13 mouse cellular contexts compared by ENCODE assay signal in genomic region chr8:74888763-74889162, GRCm38 (mm10). TPM values are rescaled to one million over a fixed set of nuclear protein-coding genes. Genes with fewer than 3 reads are reported as not detected.
A peak's percentile ranks its signal among the peaks of the same experiment; 100 is the strongest.
DNase-seq lines count a peak whose midpoint lies in the region.
"Had no signal": no experiment of that assay in that cellular context is flagged by ENCODE, and none has a peak within 500 bp of the region (broad histone marks: within the 10 kb centered on the region; RNA-seq: fewer than 3 reads in every experiment).

No protein-coding gene starts in this region.

- peak; percentile 41 for DNase-seq in layer of hippocampus, adult 11-12 months (ENCODE audit: low spot score)
- DNase-seq in layer of hippocampus, postnatal 25 days (ENCODE audit: extremely low spot score in 1 of 2, low spot score in 1 of 2), result no peak
- peak; percentile 44 to 50 for DNase-seq in cerebellum, adult 18-20 months
- DNase-seq in cerebellum, postnatal 25 days, result peak; percentile 40 to 62
- DNase-seq in telencephalon, adult 2 months (ENCODE audit: low read depth, low spot score), result peak; percentile 71
- no peak for DNase-seq in spleen, postnatal 4 days (ENCODE audit: low spot score in 2 of 2)
- no peak for DNase-seq in urinary bladder, postnatal 4 days (ENCODE audit: low spot score in 2 of 2)
- DNase-seq: gastrocnemius, postnatal 14 days; heart, adult 2 months; kidney, adult 9 months; kidney, postnatal 4 days; liver, embryonic 13.5 days had no signal

RNA-seq across cellular contexts. Expression of gene Isx, which starts 15.8 kb away (rescaled TPM):
- total RNA-seq in layer of hippocampus, postnatal 25 days (2021), result not detected
- total RNA-seq: gastrocnemius, postnatal 14 days; neutrophil, adult 5-6 weeks had no signal

Comparison
In these comparisons a context has a peak if more than half of its experiments do, and no peak if none do; other contexts are left out.
1. DNase-seq: peak in layer of hippocampus, adult 11-12 months (single experiment), cerebellum, adult 18-20 months (2 of 2), cerebellum, postnatal 25 days (2 of 2) and telencephalon, adult 2 months (single experiment); none in layer of hippocampus, postnatal 25 days (0 of 2), spleen, postnatal 4 days (0 of 2) and urinary bladder, postnatal 4 days (0 of 2).